Mouse (Mus musculus) mouse trophoblast stem cell (cell line): ENCODE data around the gene Pfas.
"Not testable (repeated sequence)": the region's sequence is repeated elsewhere in the genome, so short reads cannot be mapped to it uniquely, and the experiment has no call there.

Experiments
- in situ Hi-C, 2 experiments: fragments of 300-500 bp; cut with MseI, MboI; formaldehyde crosslinking; loops; 2 replicates in 1 of 2; 3 replicates in 1 of 2; pipeline ENCODE4 v1.15.1; 2025

Gene Pfas

GRCm38 (mm10) chr11:68940516-68940915 is 67.7 kb downstream of the Pfas start:
- in situ Hi-C loops, result no loop called here

GRCm38 (mm10) chr11:68939451-68940304 is 68.6 kb downstream of the Pfas start:
- in situ Hi-C loops, result no loop called here

- in situ Hi-C loops, result not testable (repeated sequence)
These were observed 71.3 kb downstream of the Pfas start for GRCm38 (mm10) chr11:68936951-68937350.
